Mouse (Mus musculus): ENCODE measurements around the gene Gm20873. TPM values are rescaled to one million over a fixed set of nuclear protein-coding genes. Genes with fewer than 3 reads are reported as not detected.

Gm20873 gene
- total RNA-seq (2023) = not detected

GRCm38 (mm10) chrY:6266798-6267197 is at the start of gene Gm20873:
Gm20873 (plus strand) TSS chrY:6267098.

GRCm38 (mm10) chrY:6237895-6238294 is 29.0 kb upstream of the Gm20873 start, which contains the start of gene Gm21746:
Gm21746 (minus strand) TSS chrY:6237995.

Other genes with a start within 250 kb of the Gm20873 start
- gene Gm21746, start 29.1 kb upstream of the Gm20873 start, total RNA-seq (2023) = not detected